Mouse (Mus musculus): ENCODE data around the gene Nenf.

Nenf gene

GRCm38 (mm10) chr1:191317591-191318196 lies at the start of gene Nenf:
Gene Nenf, minus strand, starts transcription at chr1:191318194.
- peak; percentile 40 for DNase-seq (ENCODE audit: low read depth, low spot score)

GRCm38 (mm10) chr1:191364477-191364876 lies 46.5 kb upstream of the Nenf start:
- DNase-seq (ENCODE audit: low read depth, low spot score), result peak; percentile 19

- no peak for DNase-seq (ENCODE audit: low read depth, low spot score)
These were observed 44.4 kb upstream of the Nenf start for GRCm38 (mm10) chr1:191362412-191362811.

GRCm38 (mm10) chr1:191359478-191359877 lies 41.5 kb upstream of the Nenf start:
- no peak for DNase-seq (ENCODE audit: low read depth, low spot score)

GRCm38 (mm10) chr1:191356936-191357335 lies 38.9 kb upstream of the Nenf start:
- DNase-seq (ENCODE audit: low read depth, low spot score), result no peak

- no peak for DNase-seq (ENCODE audit: low read depth, low spot score)
These were observed 35.8 kb upstream of the Nenf start for GRCm38 (mm10) chr1:191353836-191354235.

GRCm38 (mm10) chr1:191352786-191353488 lies 34.9 kb upstream of the Nenf start:
- DNase-seq (ENCODE audit: low read depth, low spot score), result peak; percentile 29

GRCm38 (mm10) chr1:191350355-191350754 lies 32.4 kb upstream of the Nenf start:
- DNase-seq (ENCODE audit: low read depth, low spot score), result no peak

GRCm38 (mm10) chr1:191349486-191350037 lies 31.6 kb upstream of the Nenf start:
- DNase-seq (ENCODE audit: low read depth, low spot score), result no peak

GRCm38 (mm10) chr1:191348996-191349395 lies 31.0 kb upstream of the Nenf start:
- DNase-seq (ENCODE audit: low read depth, low spot score), result no peak

- DNase-seq (ENCODE audit: low read depth, low spot score), result no peak
These were observed 30.6 kb upstream of the Nenf start for GRCm38 (mm10) chr1:191348592-191348991.

GRCm38 (mm10) chr1:191347602-191348001 lies 29.6 kb upstream of the Nenf start:
- no peak for DNase-seq (ENCODE audit: low read depth, low spot score)

- no peak for DNase-seq (ENCODE audit: low read depth, low spot score)
These were observed 22.5 kb upstream of the Nenf start for GRCm38 (mm10) chr1:191340530-191340929.

- no peak for DNase-seq (ENCODE audit: low read depth, low spot score)
These were observed 21.9 kb upstream of the Nenf start for GRCm38 (mm10) chr1:191339876-191340275.

GRCm38 (mm10) chr1:191334500-191334899 lies 16.5 kb upstream of the Nenf start:
- DNase-seq (ENCODE audit: low read depth, low spot score), result no peak

GRCm38 (mm10) chr1:191330356-191330755 lies 12.4 kb upstream of the Nenf start:
- DNase-seq (ENCODE audit: low read depth, low spot score), result no peak

- DNase-seq (ENCODE audit: low read depth, low spot score), result no peak
These were observed 10.0 kb upstream of the Nenf start for GRCm38 (mm10) chr1:191328019-191328441.

GRCm38 (mm10) chr1:191327258-191327657 lies 9.3 kb upstream of the Nenf start:
- DNase-seq (ENCODE audit: low read depth, low spot score), result no peak

- DNase-seq (ENCODE audit: low read depth, low spot score), result peak; percentile 23
These were observed 8.4 kb upstream of the Nenf start for GRCm38 (mm10) chr1:191326233-191326882.

- DNase-seq (ENCODE audit: low read depth, low spot score), result peak; percentile 94
These were observed 7.8 kb upstream of the Nenf start, which contains the start of gene Tmem206 for GRCm38 (mm10) chr1:191325726-191326232. Gene Tmem206, plus strand, starts transcription at chr1:191325912.

- no peak for DNase-seq (ENCODE audit: low read depth, low spot score)
These were observed 7.0 kb upstream of the Nenf start for GRCm38 (mm10) chr1:191324733-191325590.

Data from embryo, embryonic 11.5 days (tissue).